Mouse (Mus musculus): Measurements from ENCODE around the gene Morc2a.

- TF ChIP-seq CTCF (IDR thresholded peaks at IDR 0.05; ENCODE audit: borderline replicate concordance, insufficient read depth, low read length) = no peak
- no peak for TF ChIP-seq POLR2A (IDR thresholded peaks at IDR 0.05; ENCODE audit: low read depth, low read length)
Observed at GRCm38 (mm10) chr11:3724726-3725125, 75.7 kb downstream of the Morc2a start.
